Mouse (Mus musculus): ENCODE data around the gene Btd. TPM values are rescaled to one million over a fixed set of nuclear protein-coding genes. Genes with fewer than 3 reads are reported as not detected.

Gene Btd
- polyA plus RNA-seq, 1 experiment from 2014 or later, result 28.6 TPM

GRCm38 (mm10) chr14:31605514-31605913 is 35.3 kb upstream of the Btd start:
- Histone ChIP-seq H3K27ac (ENCODE audit: low read length) (no peak overlapping the region), H3K9me3 (ENCODE audit: control insufficient read depth, low read length) (no peaks in the 10 kb centered on the region), H3K4me3 (ENCODE audit: low read length) (no peak overlapping the region), H3K9ac (ENCODE audit: low read length) (no peak overlapping the region), H3K27me3 (ENCODE audit: control insufficient read depth, insufficient read depth, low read depth, low read length) (no peaks in the 10 kb centered on the region), H3K4me1 (replicated peaks; ENCODE audit: control insufficient read depth, insufficient read depth, low read length) (no peaks in the 10 kb centered on the region), H3K36me3 (ENCODE audit: control insufficient read depth, insufficient read depth, low read length) (no peaks in the 10 kb centered on the region), H3K4me2 (ENCODE audit: low read depth, low read length) (no peak overlapping the region)
- no peak for ATAC-seq (ENCODE audit: low read depth)
- 42% methylated on average over 6 of the region's 6 CpGs for WGBS

- 62% methylated on average over 4 of the region's 4 CpGs for WGBS
- no peaks in the 10 kb centered on the region for H3K36me3 ChIP-seq (ENCODE audit: control insufficient read depth, insufficient read depth, low read length)
- no peak overlapping the region for H3K27ac ChIP-seq (ENCODE audit: low read length)
- ATAC-seq (ENCODE audit: low read depth), result no peak
- H3K9ac ChIP-seq (ENCODE audit: low read length), result no peak overlapping the region
- no peak overlapping the region for H3K4me2 ChIP-seq (ENCODE audit: low read depth, low read length)
- H3K4me3 ChIP-seq (ENCODE audit: low read length), result no peak overlapping the region
- no peaks in the 10 kb centered on the region for H3K9me3 ChIP-seq (ENCODE audit: control insufficient read depth, low read length)
- H3K4me1 ChIP-seq (replicated peaks; ENCODE audit: control insufficient read depth, insufficient read depth, low read length), result no peaks in the 10 kb centered on the region
- H3K27me3 ChIP-seq (ENCODE audit: control insufficient read depth, insufficient read depth, low read depth, low read length), result no peaks in the 10 kb centered on the region
These were observed 28.8 kb upstream of the Btd start for GRCm38 (mm10) chr14:31611986-31612385.

- Histone ChIP-seq H3K4me2 (ENCODE audit: low read depth, low read length) (no peak overlapping the region), H3K9me3 (ENCODE audit: control insufficient read depth, low read length) (no peaks in the 10 kb centered on the region), H3K27ac (ENCODE audit: low read length) (no peak overlapping the region), H3K4me3 (ENCODE audit: low read length) (no peak overlapping the region), H3K4me1 (replicated peaks; ENCODE audit: control insufficient read depth, insufficient read depth, low read length) (no peaks in the 10 kb centered on the region), H3K27me3 (ENCODE audit: control insufficient read depth, insufficient read depth, low read depth, low read length) (no peaks in the 10 kb centered on the region), H3K36me3 (ENCODE audit: control insufficient read depth, insufficient read depth, low read length) (no peaks in the 10 kb centered on the region), H3K9ac (ENCODE audit: low read length) (no peak overlapping the region)
- WGBS, result 78% methylated on average over 5 of the region's 5 CpGs
- no peak for ATAC-seq (ENCODE audit: low read depth)
These were observed 27.2 kb upstream of the Btd start for GRCm38 (mm10) chr14:31613671-31614070.

GRCm38 (mm10) chr14:31617204-31617603 is 23.6 kb upstream of the Btd start:
- Histone ChIP-seq H3K9ac (ENCODE audit: low read length) (no peak overlapping the region), H3K9me3 (ENCODE audit: control insufficient read depth, low read length) (no peaks in the 10 kb centered on the region), H3K4me2 (ENCODE audit: low read depth, low read length) (no peak overlapping the region), H3K4me1 (replicated peaks; ENCODE audit: control insufficient read depth, insufficient read depth, low read length) (no peaks in the 10 kb centered on the region), H3K4me3 (ENCODE audit: low read length) (no peak overlapping the region), H3K27ac (ENCODE audit: low read length) (no peak overlapping the region), H3K27me3 (ENCODE audit: control insufficient read depth, insufficient read depth, low read depth, low read length) (no peaks in the 10 kb centered on the region), H3K36me3 (ENCODE audit: control insufficient read depth, insufficient read depth, low read length) (no peaks in the 10 kb centered on the region)
- WGBS, result 88% methylated on average over 9 of the region's 9 CpGs
- ATAC-seq (ENCODE audit: low read depth), result no peak

- Histone ChIP-seq H3K36me3 (ENCODE audit: control insufficient read depth, insufficient read depth, low read length) (no peaks in the 10 kb centered on the region), H3K9me3 (ENCODE audit: control insufficient read depth, low read length) (no peaks in the 10 kb centered on the region), H3K4me1 (replicated peaks; ENCODE audit: control insufficient read depth, insufficient read depth, low read length) (no peaks in the 10 kb centered on the region), H3K4me2 (ENCODE audit: low read depth, low read length) (no peak overlapping the region), H3K27me3 (ENCODE audit: control insufficient read depth, insufficient read depth, low read depth, low read length) (no peaks in the 10 kb centered on the region), H3K9ac (ENCODE audit: low read length) (no peak overlapping the region), H3K27ac (ENCODE audit: low read length) (no peak overlapping the region), H3K4me3 (ENCODE audit: low read length) (no peak overlapping the region)
- WGBS, result 76% methylated on average over 3 of the region's 3 CpGs
- ATAC-seq (ENCODE audit: low read depth), result no peak
These were observed 22.8 kb upstream of the Btd start for GRCm38 (mm10) chr14:31617997-31618396.

- H3K4me3 ChIP-seq (ENCODE audit: low read length), result no peak overlapping the region
- no peak overlapping the region for H3K4me2 ChIP-seq (ENCODE audit: low read depth, low read length)
- ATAC-seq (ENCODE audit: low read depth), result no peak
- 60% methylated on average over 9 of the region's 9 CpGs for WGBS
- no peak overlapping the region for H3K9ac ChIP-seq (ENCODE audit: low read length)
- H3K27me3 ChIP-seq (ENCODE audit: control insufficient read depth, insufficient read depth, low read depth, low read length), result no peaks in the 10 kb centered on the region
- no peak overlapping the region for H3K27ac ChIP-seq (ENCODE audit: low read length)
- H3K4me1 ChIP-seq (replicated peaks; ENCODE audit: control insufficient read depth, insufficient read depth, low read length), result no peaks in the 10 kb centered on the region
- H3K36me3 ChIP-seq (ENCODE audit: control insufficient read depth, insufficient read depth, low read length), result no peaks in the 10 kb centered on the region
- no peaks in the 10 kb centered on the region for H3K9me3 ChIP-seq (ENCODE audit: control insufficient read depth, low read length)
These were observed 20.1 kb upstream of the Btd start for GRCm38 (mm10) chr14:31620591-31621223.

- Histone ChIP-seq H3K4me2 (ENCODE audit: low read depth, low read length) (no peak overlapping the region), H3K9me3 (ENCODE audit: control insufficient read depth, low read length) (no peaks in the 10 kb centered on the region), H3K4me1 (replicated peaks; ENCODE audit: control insufficient read depth, insufficient read depth, low read length) (no peaks in the 10 kb centered on the region), H3K27me3 (ENCODE audit: control insufficient read depth, insufficient read depth, low read depth, low read length) (no peaks in the 10 kb centered on the region), H3K9ac (ENCODE audit: low read length) (no peak overlapping the region), H3K36me3 (ENCODE audit: control insufficient read depth, insufficient read depth, low read length) (no peaks in the 10 kb centered on the region), H3K27ac (ENCODE audit: low read length) (no peak overlapping the region), H3K4me3 (ENCODE audit: low read length) (no peak overlapping the region)
- ATAC-seq (ENCODE audit: low read depth), result no peak
- WGBS, result 83% methylated on average over 12 of the region's 12 CpGs
These were observed 18.1 kb upstream of the Btd start for GRCm38 (mm10) chr14:31622748-31623147.

GRCm38 (mm10) chr14:31630677-31631076 is 10.2 kb upstream of the Btd start:
- Histone ChIP-seq H3K4me3 (ENCODE audit: low read length) (no peak overlapping the region), H3K27me3 (ENCODE audit: control insufficient read depth, insufficient read depth, low read depth, low read length) (no peaks in the 10 kb centered on the region), H3K27ac (ENCODE audit: low read length) (no peak overlapping the region), H3K9ac (ENCODE audit: low read length) (no peak overlapping the region), H3K36me3 (ENCODE audit: control insufficient read depth, insufficient read depth, low read length) (no peaks in the 10 kb centered on the region), H3K9me3 (ENCODE audit: control insufficient read depth, low read length) (no peaks in the 10 kb centered on the region), H3K4me1 (replicated peaks; ENCODE audit: control insufficient read depth, insufficient read depth, low read length) (no peaks in the 10 kb centered on the region), H3K4me2 (ENCODE audit: low read depth, low read length) (no peak overlapping the region)
- 74% methylated on average over 7 of the region's 7 CpGs for WGBS
- ATAC-seq (ENCODE audit: low read depth), result no peak

- H3K27me3 ChIP-seq (ENCODE audit: control insufficient read depth, insufficient read depth, low read depth, low read length), result no peaks in the 10 kb centered on the region
- H3K9me3 ChIP-seq (ENCODE audit: control insufficient read depth, low read length), result no peaks in the 10 kb centered on the region
- no peaks in the 10 kb centered on the region for H3K36me3 ChIP-seq (ENCODE audit: control insufficient read depth, insufficient read depth, low read length)
- ATAC-seq (ENCODE audit: low read depth), result peak; percentile 37
- peak within 1 kb of the TSS; percentile 81 for H3K27ac ChIP-seq (ENCODE audit: low read length)
- H3K4me1 ChIP-seq (replicated peaks; ENCODE audit: control insufficient read depth, insufficient read depth, low read length), result peaks cover 3% of the 10 kb centered on the region; the same call in 1 of the 2 replicates
- WGBS, result 3% methylated on average over 26 of the region's 26 CpGs
- peak within 1 kb of the TSS; percentile 80 for H3K4me2 ChIP-seq (ENCODE audit: low read depth, low read length)
- H3K9ac ChIP-seq (ENCODE audit: low read length), result peak within 1 kb of the TSS; percentile 77
- H3K4me3 ChIP-seq (ENCODE audit: low read length), result peak within 1 kb of the TSS; percentile 72
These were observed 410 bp upstream of the Btd start, which contains the start of gene Gm49387 for GRCm38 (mm10) chr14:31640346-31640889. Gene Gm49387 (minus strand): TSS chr14:31640878.
